Mouse (Mus musculus) liver, postnatal 0 days (tissue): ENCODE measurements around the gene Smim27.

ENCODE experiments used
- CTCF ChIP-seq: sonication (generic); IDR thresholded peaks from 2 replicates; pipeline ENCODE4 v1.5.1; 2016; ENCODE audit warnings: antibody characterized with exemption, low read depth
- EP300 ChIP-seq: IDR thresholded peaks from 2 replicates; pipeline ENCODE4 v1.6.1; 2016; ENCODE audit warnings: antibody characterized with exemption, low read depth, mild to moderate bottlenecking

GRCm38 (mm10) chr4:40317404-40317803 is 48.0 kb downstream of the Smim27 start:
- TF ChIP-seq EP300 (no peak), CTCF (no peak)
